Mouse (Mus musculus): Measurements from ENCODE around the gene Med13. TPM values are rescaled to one million over a fixed set of nuclear protein-coding genes. Genes with fewer than 3 reads are reported as not detected.

The Med13 gene
- total RNA-seq, 2 experiments from 2014 or later, result 66.4 to 66.6 TPM

Other genes with a start within 250 kb of the Med13 start
- 1 to 10 TPM in 1 of 2 experiments, under 1 TPM in 1; 0.69 to 1.1 TPM for gene Brip1, start 156.4 kb downstream of the Med13 start, total RNA-seq (2021)
- 10 to 100 TPM; 27.1 to 28.7 TPM for gene Ints2, start 100.0 kb downstream of the Med13 start, total RNA-seq (2021)
- gene Rnft1, start 127.1 kb upstream of the Med13 start, total RNA-seq (2021), result 10 to 100 TPM; 21.4 to 21.6 TPM
- 10 to 100 TPM; 46.2 to 49.6 TPM for gene Rps6kb1, start 187.2 kb upstream of the Med13 start, total RNA-seq (2021)
- 1 to 10 TPM; 6.1 to 7.4 TPM for gene Tubd1, start 187.4 kb upstream of the Med13 start, total RNA-seq (2021)